Mouse (Mus musculus) activated CD4-positive, CD25-positive, alpha-beta regulatory T cell, adult 9 weeks (primary cell): ENCODE results near the gene Anxa11. TPM values are rescaled to one million over a fixed set of nuclear protein-coding genes. Genes with fewer than 3 reads are reported as not detected.

Source experiments
- polyA plus RNA-seq: library from polyadenylated mRNA; unstranded; fragments of 100-300 nt; shearing (Covaris generic); gene quantifications from one replicate; pipeline ENCODE4 v1.2.1, GENCODE M21; 2017

Anxa11 gene
- polyA plus RNA-seq: 60.5 TPM

GRCm38 (mm10) chr14:25841991-25842687, at the start of gene Anxa11:
TSS of gene Anxa11 (plus strand) at chr14:25842156.

DNA sequence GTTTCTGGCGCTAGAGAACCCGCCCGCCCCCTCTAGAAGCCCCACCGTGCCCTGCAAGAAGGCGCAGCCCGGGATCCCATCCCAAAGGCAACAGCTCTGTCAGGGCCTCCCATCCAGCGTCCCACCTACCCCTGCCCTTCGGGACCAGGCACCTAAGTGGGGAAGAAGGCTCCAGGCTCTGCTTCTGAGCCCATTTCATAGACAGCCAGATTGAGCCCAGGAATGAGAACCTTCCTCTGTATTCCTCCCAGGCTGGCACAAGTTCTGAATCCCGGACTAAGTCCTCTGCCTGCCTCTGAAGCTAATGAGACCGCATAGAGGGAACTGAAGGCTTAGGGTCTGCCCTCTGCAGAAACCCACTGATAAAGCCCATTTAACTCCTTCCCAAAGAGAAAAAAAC, 61.0 kb downstream of the Anxa11 start, which contains the start of gene Plac9a:
Gene Plac9a (minus strand): TSS at position 101 of the 400 bp plus-strand sequence.

DNA sequence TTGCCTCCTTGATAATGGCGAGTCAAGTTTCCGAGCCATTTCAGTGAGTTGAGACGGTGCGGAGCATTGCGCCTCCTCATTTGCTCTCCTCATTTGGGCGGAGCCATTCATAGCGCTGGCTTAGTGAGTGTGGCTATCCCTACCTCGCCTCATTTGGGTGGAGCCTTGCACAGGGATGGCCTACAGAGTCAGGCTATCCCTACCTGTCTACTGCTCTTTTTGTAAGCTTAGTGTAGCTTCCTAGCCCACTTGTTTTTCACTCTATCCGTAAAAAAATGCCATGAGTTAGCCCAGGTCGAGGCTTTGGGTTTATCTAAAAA, 85.6 kb downstream of the Anxa11 start, which contains the start of gene Tmem254a:
Gene Tmem254a (minus strand): TSS at position 111 of the 320 bp plus-strand sequence.

Other genes with a start within 250 kb of the Anxa11 start
- gene Ppif, start 148.0 kb upstream of the Anxa11 start, polyA plus RNA-seq: 15.2 TPM
- 0.39 TPM for gene Zcchc24, start 73.1 kb upstream of the Anxa11 start, polyA plus RNA-seq
- gene Plac9a, start 60.9 kb downstream of the Anxa11 start, polyA plus RNA-seq: not detected
- 11.7 TPM for gene Tmem254a, start 85.5 kb downstream of the Anxa11 start, polyA plus RNA-seq
- gene Cphx1, start 96.1 kb downstream of the Anxa11 start, polyA plus RNA-seq: not detected
- not detected for gene Duxbl1, start 136.4 kb downstream of the Anxa11 start, polyA plus RNA-seq
- gene Gm9780, start 200.6 kb downstream of the Anxa11 start, polyA plus RNA-seq: not detected
- gene Tmem254c, start 225.2 kb downstream of the Anxa11 start, polyA plus RNA-seq: 236 TPM
- gene Cphx2, start 239.4 kb downstream of the Anxa11 start, polyA plus RNA-seq: not detected
- not detected for gene Cphx3, start 240.1 kb downstream of the Anxa11 start, polyA plus RNA-seq